In genomic region chr2:84504285-84504684, GRCm38 (mm10) we compare ENCODE assay signal across 12 mouse cellular contexts. TPM values are rescaled to one million over a fixed set of nuclear protein-coding genes. Genes with fewer than 3 reads are reported as not detected.
DNase-seq lines count a peak whose midpoint lies in the region; ATAC-seq and TF ChIP-seq lines count a peak whose summit lies in the region.
"Had no signal": no experiment of that assay in that cellular context is flagged by ENCODE, and none has a peak within 500 bp of the region (broad histone marks: within the 10 kb centered on the region; RNA-seq: fewer than 3 reads in every experiment).

No protein-coding gene starts in this region.

- no peaks in the 10 kb centered on the region for H3K36me3 ChIP-seq in lung, embryonic 14.5 days (ENCODE audit: insufficient read depth)
- no peaks in the 10 kb centered on the region for H3K36me3 ChIP-seq in liver, postnatal 0 days (replicated peaks; ENCODE audit: insufficient read depth, low read length)
- H3K36me3 ChIP-seq: hindbrain, embryonic 15.5 days; neural tube, embryonic 12.5 days had no signal

- H3K4me2 ChIP-seq in lung, embryonic 14.5 days = no peak overlapping the region
- no peak overlapping the region for H3K4me2 ChIP-seq in liver, postnatal 0 days (ENCODE audit: low read depth, low read length)

- no peak overlapping the region for H3K9ac ChIP-seq in lung, embryonic 14.5 days
- H3K9ac ChIP-seq in liver, postnatal 0 days (replicated peaks) = no peak overlapping the region
- H3K9ac ChIP-seq: hindbrain, embryonic 15.5 days; neural tube, embryonic 12.5 days had no signal

- intact Hi-C loops in gastrocnemius, adult 2 months (cut with DNase I) = no loop called here
- intact Hi-C loops in gastrocnemius, postnatal 36 days (cut with DNase I) = no loop called here
- intact Hi-C loops in left cerebral cortex, adult 2 months (cut with DNase I) = no loop called here

- H3K27me3 ChIP-seq in lung, embryonic 14.5 days (ENCODE audit: insufficient read depth, low read length) = no peaks in the 10 kb centered on the region
- H3K27me3 ChIP-seq in liver, postnatal 0 days (ENCODE audit: insufficient read depth, low read length) = no peaks in the 10 kb centered on the region
- H3K27me3 ChIP-seq: hindbrain, embryonic 15.5 days; neural tube, embryonic 12.5 days had no signal

- no peak for TF ChIP-seq CTCF in gastrocnemius, adult 2 months (IDR thresholded peaks at IDR 0.05)
- TF ChIP-seq CTCF in lung, embryonic 14.5 days (IDR thresholded peaks at IDR 0.05; ENCODE audit: low read depth) = no peak
- TF ChIP-seq CTCF in liver, postnatal 0 days (IDR thresholded peaks at IDR 0.05; ENCODE audit: low read depth) = no peak
- TF ChIP-seq CTCF in left cerebral cortex, adult 2 months (IDR thresholded peaks at IDR 0.05) = no peak

- no peaks in the 10 kb centered on the region for H3K4me1 ChIP-seq in lung, embryonic 14.5 days (ENCODE audit: insufficient read depth)
- H3K4me1 ChIP-seq in liver, postnatal 0 days (ENCODE audit: insufficient read depth) = peaks cover 5% of the 10 kb centered on the region
- H3K4me1 ChIP-seq: hindbrain, embryonic 15.5 days; neural tube, embryonic 12.5 days had no signal

- no peak for TF ChIP-seq EP300 in liver, postnatal 0 days (IDR thresholded peaks at IDR 0.05; ENCODE audit: low read depth)

- WGBS in lung, embryonic 14.5 days = 53% methylated on average over 4 of the region's 4 CpGs
- WGBS in liver, postnatal 0 days (ENCODE audit: insufficient replicate concordance) = 48% methylated on average over 4 of the region's 4 CpGs

- DNase-seq in gastrocnemius, adult 2 months = no peak
- no peak for DNase-seq in gastrocnemius, postnatal 36 days
- DNase-seq in lung, embryonic 14.5 days = no peak
- DNase-seq in lung, postnatal 14 days = no peak
- DNase-seq in liver, postnatal 0 days = no peak
- no peak for DNase-seq in kidney, postnatal 4 days
- DNase-seq in left cerebral cortex, adult 2 months (ENCODE audit: extremely low spot score in 1 of 2, low spot score in 2 of 2) = no peak
- DNase-seq: left cerebral cortex, postnatal 4 days had no signal

- no peak overlapping the region for H3K4me3 ChIP-seq in gastrocnemius, adult 2 months
- H3K4me3 ChIP-seq in lung, embryonic 14.5 days (ENCODE audit: low read depth, low read length) = no peak overlapping the region
- no peak overlapping the region for H3K4me3 ChIP-seq in liver, postnatal 0 days (ENCODE audit: low read depth, low read length)
- H3K4me3 ChIP-seq in left cerebral cortex, adult 2 months = no peak overlapping the region
- H3K4me3 ChIP-seq: megakaryocyte, embryonic 14.5 days; neural tube, embryonic 12.5 days had no signal

- peak; percentile 35; the same call in 1 of the 2 replicates for ATAC-seq in lung, embryonic 14.5 days (ENCODE audit: insufficient read depth)
- peak; percentile 97 for ATAC-seq in granulocyte monocyte progenitor cell, adult 5-6 weeks (replicated peaks; ENCODE audit: poor library complexity, severe bottlenecking)
- peak; percentile 55; the same call in 1 of the 2 replicates for ATAC-seq in liver, postnatal 0 days

- peak overlapping the region; percentile 71 for H3K27ac ChIP-seq in gastrocnemius, adult 2 months
- H3K27ac ChIP-seq in lung, embryonic 14.5 days (ENCODE audit: low read depth) = no peak overlapping the region
- H3K27ac ChIP-seq in liver, postnatal 0 days (ENCODE audit: low read depth) = peak overlapping the region; percentile 78; the same call in 1 of the 2 replicates
- no peak overlapping the region for H3K27ac ChIP-seq in left cerebral cortex, adult 2 months
- H3K27ac ChIP-seq: neural tube, embryonic 12.5 days had no signal

- H3K9me3 ChIP-seq in lung, embryonic 14.5 days (ENCODE audit: low read depth, low read length) = no peaks in the 10 kb centered on the region
- no peaks in the 10 kb centered on the region for H3K9me3 ChIP-seq in liver, postnatal 0 days (ENCODE audit: low read length)
- H3K9me3 ChIP-seq: hindbrain, embryonic 15.5 days; megakaryocyte, embryonic 14.5 days; neural tube, embryonic 12.5 days had no signal

RNA-seq across cellular contexts. Expression of gene Tfpi, which starts 27.7 kb away (rescaled TPM):
- 1 to 10 TPM; 2.1 to 2.2 TPM for total RNA-seq in gastrocnemius, adult 2 months (2021)
- total RNA-seq in gastrocnemius, postnatal 36 days (2021) = 1 to 10 TPM; 2.1 to 2.3 TPM
- 63.1 and 66.3 TPM in 2 replicates for polyA plus RNA-seq in lung, embryonic 14.5 days (2014; fragmentation: Nextera tagmentation; extraction: Ambion mirVana)
- total RNA-seq in granulocyte monocyte progenitor cell, adult 5-6 weeks (2014; fragmentation: Nextera tagmentation) = 28.4 and 69.7 TPM in 2 replicates
- total RNA-seq in granulocyte monocyte progenitor cell, adult 5-6 weeks (2017) = 74.5 and 81.7 TPM in 2 replicates
- 12.2 and 15.2 TPM in 2 replicates for polyA plus RNA-seq in liver, postnatal 0 days (2015; fragmentation: Nextera tagmentation; extraction: Ambion mirVana)
- total RNA-seq in left cerebral cortex, adult 2 months (2021) = 1 to 10 TPM; 3.8 to 4.4 TPM

Comparison
In these comparisons a context has a peak if more than half of its experiments do, and no peak if none do; other contexts are left out.
1. H3K27ac ChIP-seq: peak in gastrocnemius, adult 2 months (single experiment) and liver, postnatal 0 days (single experiment); none in lung, embryonic 14.5 days (single experiment) and left cerebral cortex, adult 2 months (single experiment).
2. ATAC-seq: peak in every context shown above with its lines; median percentile 97 in granulocyte monocyte progenitor cell, adult 5-6 weeks; 55 in liver, postnatal 0 days; 35 in lung, embryonic 14.5 days.
3. RNA of gene Tfpi, which starts 27.7 kb away (total RNA-seq): 28.4 to 81.7 TPM in granulocyte monocyte progenitor cell, adult 5-6 weeks; 3.8 to 4.4 TPM in left cerebral cortex, adult 2 months, 2.1 to 2.3 TPM in gastrocnemius, postnatal 36 days and 2.1 to 2.2 TPM in gastrocnemius, adult 2 months; every median in the first group is over 4 times any median in the second.